Mouse (Mus musculus): Measurements from ENCODE around the gene Scd2. TPM values are rescaled to one million over a fixed set of nuclear protein-coding genes. Genes with fewer than 3 reads are reported as not detected.
"Not testable (repeated sequence)": the region's sequence is repeated elsewhere in the genome, so short reads cannot be mapped to it uniquely, and the experiment has no call there.

The Scd2 gene
- polyA plus RNA-seq, 1 experiment: 329 TPM

- Histone ChIP-seq H3K9ac (ENCODE audit: low read depth, poor library complexity, severe bottlenecking) (0 out of 2 replicates have a peak overlapping the region, but pooled peaks have one; percentile 17), H3K27me3 (ENCODE audit: control insufficient read depth, insufficient read depth, low read length, poor library complexity, severe bottlenecking) (no peaks in the 10 kb centered on the region), H3K36me3 (ENCODE audit: control insufficient read depth, insufficient read depth, low read length, poor library complexity, severe bottlenecking) (no peaks in the 10 kb centered on the region), H3K4me3 (ENCODE audit: low read depth, low read length) (no peak overlapping the region), H3K9me3 (replicated peaks; ENCODE audit: control insufficient read depth, insufficient read depth, low read length, poor library complexity, severe bottlenecking) (peaks cover 1% of the 10 kb centered on the region; the same call in 1 of the 2 replicates), H3K4me1 (ENCODE audit: control insufficient read depth, insufficient read depth, low read length) (peaks cover 2% of the 10 kb centered on the region), H3K27ac (ENCODE audit: insufficient read depth, low read length) (peak overlapping the region; percentile 77)
- TF ChIP-seq POLR2A (IDR thresholded peaks at IDR 0.05; ENCODE audit: insufficient read depth, low read length): no peak
- TF ChIP-seq CTCF (IDR thresholded peaks at IDR 0.05; ENCODE audit: low read depth, low read length): no peak
- no peak for TF ChIP-seq EP300 (IDR thresholded peaks at IDR 0.05; ENCODE audit: insufficient read depth, low read depth, low read length)
Measured at GRCm38 (mm10) chr19:44248854-44249351, 44.6 kb upstream of the Scd2 start.

DNA sequence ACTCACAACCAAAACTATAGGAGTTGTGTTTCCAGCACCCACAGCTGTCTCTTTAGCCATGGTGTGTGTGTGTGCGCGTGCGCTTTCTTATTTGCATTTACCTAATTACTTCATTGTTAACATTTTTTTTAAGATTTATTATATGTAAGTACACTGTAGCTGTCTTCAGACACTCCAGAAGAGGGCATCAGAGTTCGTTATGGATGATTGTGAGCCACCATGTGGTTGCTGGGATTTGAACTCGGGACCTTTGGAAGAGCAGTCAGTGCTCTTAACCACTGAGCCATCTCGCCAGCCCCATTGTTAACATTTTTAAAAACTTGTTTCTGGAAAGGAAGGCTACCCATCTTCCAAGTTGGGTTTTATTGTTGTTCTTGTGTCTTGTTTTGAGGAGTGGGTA lies 42.3 kb upstream of the Scd2 start:
- not testable (repeated sequence) for H3K9me3 ChIP-seq (replicated peaks; ENCODE audit: control insufficient read depth, insufficient read depth, low read length, poor library complexity, severe bottlenecking); H3K27me3 ChIP-seq (ENCODE audit: control insufficient read depth, insufficient read depth, low read length, poor library complexity, severe bottlenecking); H3K4me1 ChIP-seq (ENCODE audit: control insufficient read depth, insufficient read depth, low read length); H3K4me3 ChIP-seq (ENCODE audit: low read depth, low read length); H3K36me3 ChIP-seq (ENCODE audit: control insufficient read depth, insufficient read depth, low read length, poor library complexity, severe bottlenecking); H3K9ac ChIP-seq (ENCODE audit: low read depth, poor library complexity, severe bottlenecking); H3K27ac ChIP-seq (ENCODE audit: insufficient read depth, low read length)

DNA sequence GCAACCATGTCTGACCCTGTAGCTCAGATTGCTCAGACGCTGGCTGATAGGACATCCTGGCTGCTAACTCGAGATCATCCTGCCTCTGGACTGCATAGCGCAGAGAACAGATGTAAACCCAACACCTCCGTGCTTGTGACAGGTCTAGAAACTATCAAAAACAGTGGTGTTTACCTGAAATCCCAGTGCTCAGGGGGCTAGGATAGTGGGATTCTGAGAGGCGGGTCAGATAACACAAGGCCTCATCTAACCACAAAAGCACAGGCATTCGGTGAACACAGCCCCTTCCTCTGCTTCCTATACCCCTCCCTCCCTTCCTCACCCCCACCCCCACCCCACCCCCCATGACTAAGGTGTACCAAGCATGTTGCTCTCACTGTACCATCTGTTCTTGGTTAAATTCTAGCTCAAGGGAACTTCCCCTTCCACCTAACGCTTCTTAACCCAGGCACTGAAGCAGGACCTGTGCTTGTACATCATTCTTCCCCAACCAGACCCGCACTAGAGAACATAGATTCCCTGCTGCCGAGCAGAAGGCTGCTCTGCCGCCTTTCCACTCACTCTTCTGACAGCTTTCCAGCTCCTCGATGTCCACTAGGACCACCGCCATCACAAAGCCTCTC lies 41.4 kb upstream of the Scd2 start:
- Histone ChIP-seq H3K4me3 (ENCODE audit: low read depth, low read length) (no peak overlapping the region), H3K4me1 (ENCODE audit: control insufficient read depth, insufficient read depth, low read length) (no peaks in the 10 kb centered on the region), H3K9me3 (replicated peaks; ENCODE audit: control insufficient read depth, insufficient read depth, low read length, poor library complexity, severe bottlenecking) (peaks cover 2% of the 10 kb centered on the region; the same call in 1 of the 2 replicates), H3K36me3 (ENCODE audit: control insufficient read depth, insufficient read depth, low read length, poor library complexity, severe bottlenecking) (no peaks in the 10 kb centered on the region), H3K27ac (ENCODE audit: insufficient read depth, low read length) (no peak overlapping the region), H3K9ac (ENCODE audit: low read depth, poor library complexity, severe bottlenecking) (peak overlapping the region; percentile 33; the same call in 1 of the 2 replicates), H3K27me3 (ENCODE audit: control insufficient read depth, insufficient read depth, low read length, poor library complexity, severe bottlenecking) (no peaks in the 10 kb centered on the region)
- TF ChIP-seq CTCF (IDR thresholded peaks at IDR 0.05; ENCODE audit: low read depth, low read length): no peak
- TF ChIP-seq POLR2A (IDR thresholded peaks at IDR 0.05; ENCODE audit: insufficient read depth, low read length): no peak
- TF ChIP-seq EP300 (IDR thresholded peaks at IDR 0.05; ENCODE audit: insufficient read depth, low read depth, low read length): no peak

GRCm38 (mm10) chr19:44254106-44254505 lies 39.4 kb upstream of the Scd2 start:
- H3K4me1 ChIP-seq (ENCODE audit: control insufficient read depth, insufficient read depth, low read length); H3K27me3 ChIP-seq (ENCODE audit: control insufficient read depth, insufficient read depth, low read length, poor library complexity, severe bottlenecking); H3K4me3 ChIP-seq (ENCODE audit: low read depth, low read length); H3K36me3 ChIP-seq (ENCODE audit: control insufficient read depth, insufficient read depth, low read length, poor library complexity, severe bottlenecking); H3K9ac ChIP-seq (ENCODE audit: low read depth, poor library complexity, severe bottlenecking); H3K9me3 ChIP-seq (replicated peaks; ENCODE audit: control insufficient read depth, insufficient read depth, low read length, poor library complexity, severe bottlenecking): not testable (repeated sequence)
- 0 out of 2 replicates have a peak, but pooled peaks have one; percentile 23 for TF ChIP-seq EP300 (IDR thresholded peaks at IDR 0.05; ENCODE audit: insufficient read depth, low read depth, low read length)
- H3K27ac ChIP-seq (ENCODE audit: insufficient read depth, low read length): peak overlapping the region; percentile 76

DNA sequence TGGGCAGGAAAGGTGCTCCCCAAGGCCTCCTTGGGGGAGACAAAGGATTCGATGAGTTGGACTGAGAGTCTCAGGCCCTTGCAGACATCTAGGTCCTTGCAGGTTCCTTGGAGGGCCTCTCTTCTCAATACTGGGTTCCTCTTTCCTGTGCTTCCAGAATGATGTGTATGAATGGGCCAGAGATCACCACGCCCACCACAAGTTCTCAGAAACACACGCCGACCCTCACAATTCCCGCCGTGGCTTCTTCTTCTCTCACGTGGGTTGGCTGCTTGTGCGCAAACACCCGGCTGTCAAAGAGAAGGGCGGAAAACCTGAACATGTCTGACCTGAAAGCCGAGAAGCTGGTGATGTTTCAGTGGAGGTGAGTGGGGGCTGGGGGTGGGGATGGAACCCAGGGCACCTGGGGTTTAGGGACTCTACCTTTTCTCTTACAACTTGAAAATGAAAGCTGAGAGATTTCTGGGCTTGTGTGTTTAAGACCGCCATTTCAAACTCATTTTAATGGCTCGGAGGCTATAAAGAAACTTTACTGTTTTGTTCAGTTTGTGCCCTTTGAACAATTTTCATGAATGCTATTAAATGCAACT lies 36.0 kb upstream of the Scd2 start:
- H3K9ac ChIP-seq (ENCODE audit: low read depth, poor library complexity, severe bottlenecking): no peak overlapping the region
- TF ChIP-seq CTCF (IDR thresholded peaks at IDR 0.05; ENCODE audit: low read depth, low read length): no peak
- no peak for TF ChIP-seq EP300 (IDR thresholded peaks at IDR 0.05; ENCODE audit: insufficient read depth, low read depth, low read length)
- no peak for TF ChIP-seq POLR2A (IDR thresholded peaks at IDR 0.05; ENCODE audit: insufficient read depth, low read length)
- H3K27ac ChIP-seq (ENCODE audit: insufficient read depth, low read length): no peak overlapping the region
- H3K4me3 ChIP-seq (ENCODE audit: low read depth, low read length): no peak overlapping the region
- peaks cover 2% of the 10 kb centered on the region; the same call in 1 of the 2 replicates for H3K9me3 ChIP-seq (replicated peaks; ENCODE audit: control insufficient read depth, insufficient read depth, low read length, poor library complexity, severe bottlenecking)
- no peaks in the 10 kb centered on the region for H3K27me3 ChIP-seq (ENCODE audit: control insufficient read depth, insufficient read depth, low read length, poor library complexity, severe bottlenecking)
- peaks cover 1% of the 10 kb centered on the region for H3K4me1 ChIP-seq (ENCODE audit: control insufficient read depth, insufficient read depth, low read length)
- H3K36me3 ChIP-seq (ENCODE audit: control insufficient read depth, insufficient read depth, low read length, poor library complexity, severe bottlenecking): no peaks in the 10 kb centered on the region

- Histone ChIP-seq H3K4me3 (ENCODE audit: low read depth, low read length) (no peak overlapping the region), H3K27me3 (ENCODE audit: control insufficient read depth, insufficient read depth, low read length, poor library complexity, severe bottlenecking) (no peaks in the 10 kb centered on the region), H3K36me3 (ENCODE audit: control insufficient read depth, insufficient read depth, low read length, poor library complexity, severe bottlenecking) (no peaks in the 10 kb centered on the region), H3K9me3 (replicated peaks; ENCODE audit: control insufficient read depth, insufficient read depth, low read length, poor library complexity, severe bottlenecking) (no peaks in the 10 kb centered on the region; the same call in 1 of the 2 replicates), H3K4me1 (ENCODE audit: control insufficient read depth, insufficient read depth, low read length) (peaks cover 1% of the 10 kb centered on the region), H3K9ac (ENCODE audit: low read depth, poor library complexity, severe bottlenecking) (no peak overlapping the region), H3K27ac (ENCODE audit: insufficient read depth, low read length) (no peak overlapping the region)
- TF ChIP-seq POLR2A (IDR thresholded peaks at IDR 0.05; ENCODE audit: insufficient read depth, low read length): no peak
- TF ChIP-seq CTCF (IDR thresholded peaks at IDR 0.05; ENCODE audit: low read depth, low read length): no peak
- no peak for TF ChIP-seq EP300 (IDR thresholded peaks at IDR 0.05; ENCODE audit: insufficient read depth, low read depth, low read length)
Measured at GRCm38 (mm10) chr19:44259484-44259883, 34.0 kb upstream of the Scd2 start.
